Mouse (Mus musculus) hematopoietic stem cell, adult 5-6 weeks (primary cell): Measurements from ENCODE around the gene Sez6l. TPM values are rescaled to one million over a fixed set of nuclear protein-coding genes. Genes with fewer than 3 reads are reported as not detected.

Source experiments
- ATAC-seq, 2 experiments: fragments of 125-278 bp in 1 of 2; replicated peaks in 1 of 2; 2 replicates each; pipeline ENCODE4 v1.8.0; 2016 to 2017; ENCODE audit warnings: inconsistent platforms in 2 of 2, mild to moderate bottlenecking in 2 of 2, moderate number of reproducible peaks in 2 of 2, low read depth in 1 of 2, moderate TSS enrichment in 1 of 2; ENCODE audit not compliant: low FRiP score in 2 of 2, poor library complexity in 2 of 2, severe bottlenecking in 2 of 2, insufficient read depth in 1 of 2, low TSS enrichment in 1 of 2
- total RNA-seq: library from RNA; stranded (forward); fragments of 172-1452, 232-1000 nt; gene quantifications from 2 replicates; pipeline ENCODE4 v1.2.3, GENCODE M21; 2017

Gene Sez6l
- total RNA-seq, 1 experiment from 2014 or later, result 0.15 TPM

DNA sequence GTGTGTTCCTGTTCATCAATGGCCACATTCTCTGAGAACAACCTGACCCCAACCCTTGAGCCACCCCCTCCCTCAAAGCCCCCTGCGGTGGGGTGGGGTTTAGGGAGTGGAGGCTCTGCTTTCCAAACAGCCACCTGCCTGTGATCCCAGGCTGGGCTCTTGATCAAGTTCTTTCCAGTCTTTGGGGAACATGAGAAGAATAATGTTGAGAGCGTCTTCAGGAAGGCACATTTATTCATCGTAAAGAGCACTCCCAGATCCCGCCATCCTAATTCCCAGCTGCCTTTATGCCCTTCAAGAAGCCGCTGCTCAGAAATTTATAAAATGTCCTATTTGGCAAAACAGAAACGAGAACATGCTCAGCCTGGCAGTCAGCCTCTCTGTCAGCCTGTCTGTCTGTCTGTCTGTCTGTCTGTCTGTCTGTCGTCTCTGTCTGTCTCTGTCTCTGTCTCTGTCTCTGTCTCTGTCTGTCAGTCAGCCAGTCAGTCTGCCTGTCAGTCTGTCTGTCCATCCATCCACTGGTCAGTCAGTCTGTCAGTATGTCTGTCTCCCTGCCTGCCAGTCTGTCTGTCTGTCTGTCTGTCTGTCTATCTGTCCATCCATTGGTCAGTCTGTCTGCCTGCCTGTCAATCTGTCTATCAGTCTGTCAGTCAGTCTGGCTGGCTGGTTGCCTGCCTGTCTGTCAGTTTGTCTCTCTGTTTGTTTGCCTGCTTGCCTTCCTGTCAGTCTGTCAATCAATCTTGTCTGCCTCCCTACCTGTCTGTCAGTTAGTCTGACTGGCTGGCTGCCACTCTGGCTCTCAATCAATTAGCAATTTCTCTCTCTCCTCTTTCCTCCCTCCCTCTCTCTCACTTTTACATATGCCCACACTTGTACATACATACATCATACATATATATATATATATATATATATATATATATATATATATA, 19.0 kb upstream of the Sez6l start:
- no peak for ATAC-seq

GRCm38 (mm10) chr5:112591706-112592105, 14.7 kb upstream of the Sez6l start:
- no peak for ATAC-seq

DNA sequence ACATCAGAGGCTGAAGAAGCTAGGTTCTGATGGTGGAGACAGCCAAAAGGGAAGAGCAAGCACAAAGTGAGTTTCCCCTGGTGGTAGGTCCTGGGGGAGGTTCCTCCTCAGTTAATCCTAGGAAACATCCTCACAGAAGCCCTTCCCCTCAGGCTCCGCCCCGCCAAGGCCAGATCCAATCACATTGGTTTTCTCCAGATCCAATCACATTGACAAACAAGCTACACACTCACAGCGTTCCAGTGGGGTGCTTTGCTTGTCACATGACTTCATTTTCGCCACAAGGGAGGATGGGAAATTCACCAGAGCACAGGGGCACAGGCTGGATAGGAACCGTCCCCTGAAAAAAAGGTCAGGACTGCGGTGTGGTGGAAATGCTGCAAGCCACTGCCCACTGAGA, 9.1 kb upstream of the Sez6l start:
- ATAC-seq, result no peak

- ATAC-seq, result no peak
These were observed 7.3 kb upstream of the Sez6l start for GRCm38 (mm10) chr5:112584155-112584769.

DNA sequence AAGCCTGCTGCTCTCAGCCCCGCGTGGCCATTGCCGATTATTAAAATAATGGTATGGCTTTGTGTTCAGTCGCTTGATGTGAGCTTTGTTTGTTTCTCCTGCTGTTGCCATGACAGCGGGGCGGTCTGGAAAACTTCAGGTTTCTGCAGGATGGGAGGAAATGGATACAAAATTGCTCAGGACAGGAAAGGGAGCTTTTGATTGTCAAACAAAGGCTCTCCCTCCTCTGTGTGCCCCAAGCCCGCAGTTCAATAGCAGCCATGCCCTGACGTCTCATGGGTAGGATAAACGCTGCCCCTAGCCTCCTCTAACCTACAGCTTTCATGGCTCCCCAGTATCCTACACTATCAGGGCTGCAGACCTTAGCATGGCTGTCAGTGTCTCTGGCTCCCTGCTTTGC, 6.3 kb upstream of the Sez6l start:
- ATAC-seq, result no peak

GRCm38 (mm10) chr5:112577750-112578149, 765 bp upstream of the Sez6l start:
- ATAC-seq, result no peak

DNA sequence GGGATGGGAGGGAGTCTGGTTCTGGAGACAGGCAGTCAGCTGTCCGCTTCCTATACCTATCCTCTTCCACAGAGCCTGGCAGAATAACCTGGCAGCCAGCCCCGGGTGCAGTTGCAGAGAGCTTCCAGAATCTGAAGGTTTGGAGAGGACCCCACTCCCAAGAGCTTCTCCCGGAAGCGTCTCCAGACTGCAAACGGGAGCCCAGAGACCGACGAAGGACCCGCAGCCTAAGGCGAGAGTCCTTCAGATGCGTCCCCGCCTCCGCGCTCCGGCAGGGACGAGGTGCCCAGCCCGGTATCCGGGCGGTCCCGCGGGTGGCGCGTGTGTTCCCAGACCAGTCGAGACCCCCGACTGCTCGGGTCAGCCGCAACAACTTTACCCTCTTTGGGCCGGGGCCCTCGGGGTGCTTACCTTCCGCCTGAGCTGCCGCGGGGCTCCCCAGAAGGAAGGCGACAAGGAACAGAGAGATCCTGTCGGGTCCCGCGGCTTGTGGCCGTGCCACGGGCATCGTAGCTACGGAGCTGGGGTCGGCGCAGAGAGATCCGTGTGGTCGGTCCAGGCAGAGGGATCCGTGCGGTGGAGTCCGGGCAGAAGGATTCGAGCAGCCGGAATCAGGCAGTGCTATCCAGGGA, 508 bp downstream of the Sez6l start:
- no peak for ATAC-seq

DNA sequence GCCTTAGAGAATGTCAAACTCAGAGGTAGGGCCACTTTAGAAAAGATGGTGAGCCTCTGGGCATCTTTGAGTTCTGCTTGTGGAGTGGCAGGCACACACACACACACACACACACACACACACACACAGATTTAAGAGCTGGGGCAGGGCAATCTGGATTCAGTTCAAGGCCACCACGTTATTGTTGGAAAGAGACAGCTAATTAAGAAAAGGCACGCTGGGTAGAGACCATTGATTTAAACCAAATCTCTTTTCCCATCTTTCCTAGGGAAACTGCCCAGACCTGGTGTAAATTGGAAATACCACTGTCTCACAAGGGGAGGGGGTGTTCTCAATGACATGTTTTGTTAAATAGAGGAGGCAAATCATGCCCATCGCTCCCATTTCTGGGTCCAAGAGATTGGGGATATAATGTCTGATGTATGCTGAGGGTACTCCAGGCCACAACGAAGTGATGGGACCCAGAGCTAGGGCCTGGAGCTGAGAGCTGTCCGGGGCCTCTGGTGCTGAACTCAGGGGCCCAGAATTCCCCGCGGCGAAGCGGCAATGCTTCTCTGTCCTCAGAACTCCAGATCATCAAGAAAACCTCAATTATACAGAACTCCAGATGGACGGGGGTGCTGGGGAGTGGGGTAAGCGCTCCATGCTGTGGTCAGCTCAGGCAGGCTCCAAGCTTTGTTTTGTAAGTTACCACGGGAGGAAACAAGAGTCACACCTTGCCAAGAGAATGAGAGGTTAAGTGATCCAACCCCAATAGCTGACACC, 1.7 kb downstream of the Sez6l start:
- no peak for ATAC-seq

DNA sequence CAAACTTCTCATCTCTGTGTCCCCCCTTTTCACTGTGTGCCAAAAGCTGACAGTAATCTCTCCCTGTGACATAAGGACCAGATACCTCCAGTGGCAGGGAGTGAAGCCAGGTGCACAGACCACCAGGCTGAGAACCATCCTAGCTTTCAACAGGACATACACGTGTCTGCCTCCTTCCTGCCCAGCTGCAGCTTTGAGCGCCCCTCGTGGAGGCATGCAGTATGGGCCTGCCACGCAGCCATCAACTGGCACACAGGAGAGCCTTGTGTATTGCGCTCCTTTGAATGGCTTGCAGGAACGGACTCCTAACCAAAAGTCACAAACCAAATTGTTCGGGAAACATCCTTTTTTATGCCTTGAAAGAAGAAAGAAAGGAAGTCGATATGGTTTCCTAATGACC, 3.1 kb downstream of the Sez6l start:
- no peak for ATAC-seq

DNA sequence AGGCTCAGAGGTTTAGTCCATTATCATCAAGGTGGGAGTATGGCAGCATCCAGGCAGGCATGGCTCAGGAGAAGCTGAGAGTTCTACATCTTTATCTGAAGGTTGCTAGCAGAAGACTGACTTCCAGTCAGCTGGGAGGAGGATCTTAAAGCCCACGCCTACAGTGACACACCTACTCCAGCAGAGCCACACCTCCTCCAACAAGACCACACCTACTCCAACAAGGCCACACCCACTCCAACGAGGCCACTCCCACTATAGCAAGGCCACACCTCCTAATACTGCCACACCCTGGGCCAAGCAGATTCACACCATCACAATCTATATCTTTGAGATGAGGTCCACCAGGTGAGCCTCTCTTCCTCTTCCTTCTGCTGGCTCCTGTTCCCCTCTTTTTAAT, 4.8 kb downstream of the Sez6l start:
- no peak for ATAC-seq

DNA sequence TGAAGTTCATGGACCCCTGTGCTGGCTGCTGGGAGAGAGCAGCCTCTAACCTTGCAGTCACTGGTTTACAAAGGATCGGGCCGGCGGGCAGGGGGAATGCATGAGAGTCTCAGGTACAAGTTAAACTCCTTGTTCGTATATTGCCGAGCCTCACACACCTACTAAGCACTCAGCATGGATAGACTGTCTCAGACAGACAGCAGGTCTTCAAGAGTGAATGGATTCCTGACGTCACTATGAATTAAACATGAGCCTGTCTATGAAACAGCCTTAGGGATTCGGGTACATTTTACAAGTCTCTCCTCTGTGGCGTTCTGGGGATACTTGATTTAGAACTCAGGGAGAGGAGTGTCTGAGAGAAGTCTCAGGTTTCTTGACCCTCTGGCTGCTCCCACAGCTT, 11.5 kb downstream of the Sez6l start:
- ATAC-seq, result no peak

GRCm38 (mm10) chr5:112565083-112565482, 11.9 kb downstream of the Sez6l start:
- ATAC-seq, result no peak

DNA sequence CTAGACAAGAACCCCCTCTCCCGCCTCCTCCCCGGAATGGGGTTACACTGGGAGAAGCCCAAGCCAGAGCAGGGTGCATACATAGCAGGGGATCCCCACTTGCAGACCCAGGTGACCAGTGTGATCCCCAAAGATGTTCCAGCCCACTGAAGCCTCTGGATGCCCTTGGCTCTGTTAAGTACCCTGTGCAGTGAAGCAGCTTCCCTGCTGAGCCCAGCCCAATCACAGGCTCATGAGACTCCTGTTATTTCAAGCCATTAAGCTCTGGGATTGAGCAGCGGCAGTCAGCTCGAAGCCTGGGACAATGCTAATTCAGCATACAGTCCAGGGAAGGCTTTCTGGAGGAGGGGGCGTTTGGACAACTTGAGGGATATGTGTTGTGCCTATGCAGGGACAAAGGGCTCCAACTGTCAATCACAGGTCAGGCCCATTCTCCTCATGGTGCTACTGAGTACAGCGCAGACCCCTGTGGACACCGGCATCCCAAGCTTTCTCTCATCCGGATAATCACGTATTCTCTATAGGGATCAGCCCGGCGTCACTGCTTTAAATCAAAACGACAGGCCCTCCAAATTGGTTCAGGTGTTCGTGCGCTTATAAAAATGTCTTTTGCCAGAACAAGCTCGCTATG, 16.0 kb downstream of the Sez6l start:
- ATAC-seq, result no peak

DNA sequence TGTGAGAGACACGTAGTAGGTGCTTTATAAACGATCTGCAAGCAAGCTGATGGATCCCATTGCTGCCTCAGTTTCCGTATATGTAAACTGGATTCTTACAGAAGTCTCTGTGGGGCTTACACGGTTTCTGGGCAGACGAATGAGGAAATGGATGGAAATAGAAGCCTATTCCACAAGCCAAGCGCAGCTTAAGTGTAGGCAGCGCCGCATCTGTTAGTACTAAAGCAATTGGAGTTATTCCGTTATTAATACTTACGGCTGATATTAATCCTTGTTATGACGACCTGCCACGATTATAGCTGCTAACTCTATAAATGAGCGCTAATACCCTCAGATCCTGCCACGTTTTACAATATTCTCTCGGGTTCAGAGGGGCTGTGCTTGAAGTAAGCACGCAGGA, 16.8 kb downstream of the Sez6l start:
- ATAC-seq, result no peak

DNA sequence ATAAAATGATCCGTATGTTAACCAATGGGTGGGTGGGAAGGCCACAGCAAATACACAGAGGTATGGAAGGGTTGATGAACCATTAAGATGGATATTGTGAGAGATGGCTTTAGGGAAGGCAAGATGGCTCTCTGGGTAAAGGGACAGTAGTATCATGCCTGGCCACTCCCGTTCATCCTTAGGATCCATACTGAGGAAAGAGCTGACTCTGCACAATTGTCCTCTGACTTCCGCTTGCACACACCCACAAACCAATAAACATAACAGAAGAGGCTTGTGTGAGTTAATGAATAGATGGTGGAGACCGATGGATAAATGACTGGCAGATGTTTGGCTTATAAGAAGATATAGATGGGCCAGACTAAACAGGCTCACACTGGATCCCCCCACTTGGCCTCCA, 19.6 kb downstream of the Sez6l start:
- no peak for ATAC-seq

DNA sequence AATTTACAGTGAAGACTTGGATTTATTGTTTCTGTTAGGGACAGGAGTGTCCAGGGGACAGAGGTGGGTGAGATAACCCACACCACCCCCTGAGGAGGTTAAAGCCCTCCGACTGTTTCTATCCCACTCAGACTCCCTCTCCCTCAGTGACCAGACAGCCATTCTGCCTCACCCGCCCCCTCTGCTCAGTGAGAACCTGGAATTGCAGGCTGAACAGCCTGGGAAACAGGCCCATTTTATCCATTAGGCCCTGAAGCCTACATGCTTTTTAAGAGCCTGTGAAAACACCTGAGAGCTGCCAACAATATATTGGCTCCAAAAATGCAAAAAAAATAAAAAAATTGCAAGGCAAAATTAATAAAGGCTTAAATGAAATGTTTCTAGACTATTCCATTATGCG, 20.3 kb downstream of the Sez6l start:
- no peak for ATAC-seq

- ATAC-seq, result no peak
These were observed 22.5 kb downstream of the Sez6l start for GRCm38 (mm10) chr5:112554508-112554907.
